Mouse (Mus musculus): ENCODE results near the gene Ern1. TPM values are rescaled to one million over a fixed set of nuclear protein-coding genes. Genes with fewer than 3 reads are reported as not detected.

The Ern1 gene
- total and polyA plus RNA-seq, 3 experiments, result 90.7 to 700 (median 119) TPM

DNA sequence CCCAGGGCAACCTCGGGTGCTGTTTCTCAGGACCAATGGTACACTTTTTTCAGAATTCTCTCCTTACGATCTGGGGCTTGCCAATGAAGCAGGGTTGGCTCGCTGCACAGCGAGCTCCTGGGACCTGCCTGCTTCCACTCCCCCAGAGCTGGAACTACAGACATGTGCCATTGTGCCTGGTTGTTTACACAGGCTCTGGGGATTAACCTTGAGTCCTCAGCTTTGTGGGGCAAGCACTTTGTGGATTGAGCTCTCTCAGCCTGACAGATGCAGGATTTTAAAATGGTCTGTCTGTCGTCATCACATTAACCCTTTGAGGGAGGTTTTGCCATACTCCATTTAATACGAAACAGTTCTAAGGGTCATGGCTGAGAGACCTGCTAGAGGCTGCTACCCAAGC, 142.7 kb downstream of the Ern1 start:
- no peak for DNase-seq

Other genes with a start within 250 kb of the Ern1 start
- gene Ftsj3, start 231.8 kb downstream of the Ern1 start, total RNA-seq (2021), result 10 to 100 TPM; 49.8 to 53.1 TPM
- 16.2 and 22.5 TPM in 2 replicates for gene Ftsj3, start 231.8 kb downstream of the Ern1 start, polyA plus RNA-seq (2012; rRNA removed)
- gene Psmc5, start 231.7 kb downstream of the Ern1 start, total RNA-seq (2021), result 100 to 1,000 TPM; 138 to 164 TPM
- gene Psmc5, start 231.7 kb downstream of the Ern1 start, polyA plus RNA-seq (2012; rRNA removed), result 12.4 and 12.9 TPM in 2 replicates
- 10 to 100 TPM; 64.5 to 80.6 TPM for gene Smarcd2, start 214.9 kb downstream of the Ern1 start, total RNA-seq (2021)
- 112 and 121 TPM in 2 replicates for gene Smarcd2, start 214.9 kb downstream of the Ern1 start, polyA plus RNA-seq (2012; rRNA removed)
- under 1 TPM; 0.10 to 0.26 TPM for gene Tcam1, start 211.2 kb downstream of the Ern1 start, total RNA-seq (2021)
- gene Tcam1, start 211.2 kb downstream of the Ern1 start, polyA plus RNA-seq (2012; rRNA removed), result not detected in 2 replicates
- not detected for gene Gh, start 186.0 kb downstream of the Ern1 start, total RNA-seq (2021)
- gene Gh, start 186.0 kb downstream of the Ern1 start, polyA plus RNA-seq (2012; rRNA removed), result not detected in 2 replicates
- under 1 TPM; 0.79 to 0.81 TPM for gene Cd79b, start 173.1 kb downstream of the Ern1 start, total RNA-seq (2021)
- gene Cd79b, start 173.1 kb downstream of the Ern1 start, polyA plus RNA-seq (2012; rRNA removed), result 0.93 and 1.1 TPM in 2 replicates
- under 1 TPM; 0.07 to 0.09 TPM for gene Scn4a, start 134.6 kb downstream of the Ern1 start, total RNA-seq (2021)
- gene Scn4a, start 134.6 kb downstream of the Ern1 start, polyA plus RNA-seq (2012; rRNA removed), result 0.01 and 0.15 TPM in 2 replicates
- not detected for gene Prr29, start 122.4 kb downstream of the Ern1 start, total RNA-seq (2021)
- gene Prr29, start 122.4 kb downstream of the Ern1 start, polyA plus RNA-seq (2012; rRNA removed), result not detected in 2 replicates
- gene Icam2, start 99.8 kb downstream of the Ern1 start, total RNA-seq (2021), result 10 to 100 TPM; 11.9 to 16.2 TPM
- gene Icam2, start 99.8 kb downstream of the Ern1 start, polyA plus RNA-seq (2012; rRNA removed), result 25.0 and 29.8 TPM in 2 replicates
- gene Tex2, start 125.6 kb upstream of the Ern1 start, total RNA-seq (2021), result 10 to 100 TPM; 54.0 to 55.5 TPM
- gene Tex2, start 125.6 kb upstream of the Ern1 start, polyA plus RNA-seq (2012; rRNA removed), result 14.0 and 15.8 TPM in 2 replicates

All from adrenal gland, adult 2 months (tissue).